Mouse (Mus musculus) neutrophil, adult 5-6 weeks (primary cell): ENCODE measurements around the gene Pih1d1. TPM values are rescaled to one million over a fixed set of nuclear protein-coding genes. Genes with fewer than 3 reads are reported as not detected.
"Not testable (repeated sequence)": the region's sequence is repeated elsewhere in the genome, so short reads cannot be mapped to it uniquely, and the experiment has no call there.

ENCODE experiments used
- ATAC-seq: fragments of 151-379, 151-347 bp; 2 replicates; pipeline ENCODE4 v1.8.0; 2017; ENCODE audit warnings: mild to moderate bottlenecking, moderate TSS enrichment; ENCODE audit not compliant: insufficient number of reproducible peaks, poor library complexity, low FRiP score, severe bottlenecking; ENCODE audit errors: extremely low read depth
- total RNA-seq: library from RNA; stranded (forward); fragments of 200-1000 nt; gene quantifications from 2 replicates; pipeline ENCODE4 v1.2.3, GENCODE M21; 2017

Gene Pih1d1
- total RNA-seq, result 33.4 and 38.5 TPM in 2 replicates

DNA sequence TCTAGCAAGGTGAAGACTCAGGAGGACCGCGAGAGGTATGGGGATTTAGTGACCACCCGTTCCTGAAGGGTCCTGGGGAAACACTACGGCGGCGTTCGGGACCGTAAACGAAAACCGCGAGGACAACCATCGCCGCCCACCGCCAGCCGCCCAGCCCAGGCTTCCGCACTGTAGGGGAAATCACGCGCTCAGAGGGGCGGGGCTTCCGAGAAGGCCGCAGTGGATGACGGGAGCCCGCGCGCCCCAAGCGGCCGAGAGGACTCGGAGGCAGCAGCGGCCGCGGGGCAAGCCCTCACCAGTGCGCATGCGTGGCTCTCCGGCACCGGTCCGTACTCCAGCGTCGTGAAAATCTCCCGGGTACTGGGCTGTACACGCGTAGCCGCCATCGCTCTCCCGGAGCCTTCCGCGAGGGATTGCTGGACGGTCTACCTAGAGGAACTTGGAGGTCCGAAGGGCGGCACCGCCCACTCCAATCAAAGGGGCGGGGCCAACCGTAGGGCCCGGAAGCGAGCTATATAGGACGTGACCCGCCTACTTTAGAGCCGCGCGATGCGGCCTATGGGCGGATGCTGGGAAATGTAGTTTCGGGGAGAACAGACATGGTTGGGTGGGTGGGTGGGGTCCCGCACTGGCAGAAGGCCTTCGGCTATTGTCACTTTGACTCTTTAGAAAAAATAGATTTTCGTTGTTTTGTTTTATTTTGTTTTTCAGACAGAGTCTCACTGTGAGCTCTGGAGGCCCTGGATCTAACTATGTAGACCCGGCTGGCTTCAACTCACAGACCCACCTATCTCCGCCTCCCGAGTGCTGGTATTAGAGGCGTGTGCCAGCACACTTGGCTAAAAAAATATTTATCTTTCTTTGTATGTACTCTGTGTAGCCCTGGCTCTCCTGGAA lies at the start of gene Pih1d1, which contains the start of gene Aldh16a1:
Pih1d1 (plus strand) TSS at position 208 of the 897 bp plus-strand sequence.
Aldh16a1 (minus strand) TSS at position 489 of the 897 bp plus-strand sequence.
- ATAC-seq, result peak; percentile 85

DNA sequence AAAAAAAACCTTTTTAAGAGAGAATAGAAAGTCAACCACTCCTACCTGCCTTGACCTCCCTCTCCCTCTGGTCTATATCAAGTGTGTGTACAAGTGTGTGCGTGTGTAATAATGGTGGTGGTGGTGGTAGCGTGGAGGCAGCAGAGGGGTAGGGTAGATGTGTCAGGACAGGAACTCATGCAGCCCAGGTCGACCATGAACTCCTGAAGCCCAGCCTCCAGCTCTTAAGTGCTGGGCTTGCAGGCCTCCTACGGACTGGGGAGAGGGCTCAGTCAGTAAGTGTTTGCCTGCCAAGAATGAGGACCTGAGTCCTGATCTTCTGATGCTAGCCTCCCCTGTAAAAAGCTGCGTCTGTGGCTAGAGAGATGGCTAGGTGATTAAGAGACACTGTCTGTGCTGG lies 49.2 kb upstream of the Pih1d1 start:
- ATAC-seq, result no peak

DNA sequence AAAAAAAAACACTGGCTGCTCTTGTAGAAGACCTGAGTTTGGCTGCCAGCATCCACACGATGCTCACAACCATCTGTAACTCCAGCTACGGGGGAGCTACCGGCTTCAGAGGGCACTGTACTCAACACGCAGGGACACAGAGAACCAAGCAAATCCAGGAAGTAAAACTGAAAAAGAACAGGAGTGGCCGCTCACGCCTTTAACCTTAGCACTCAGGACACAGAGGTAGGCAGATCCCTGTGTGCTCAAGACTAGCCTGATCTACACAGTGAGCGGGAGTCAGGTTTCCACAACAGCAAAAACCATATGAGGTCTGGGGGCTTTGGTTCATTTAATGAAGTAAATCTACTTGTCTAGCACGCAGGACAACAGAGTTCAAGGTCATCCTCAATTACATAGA lies 48.6 kb upstream of the Pih1d1 start:
- ATAC-seq, result no peak

DNA sequence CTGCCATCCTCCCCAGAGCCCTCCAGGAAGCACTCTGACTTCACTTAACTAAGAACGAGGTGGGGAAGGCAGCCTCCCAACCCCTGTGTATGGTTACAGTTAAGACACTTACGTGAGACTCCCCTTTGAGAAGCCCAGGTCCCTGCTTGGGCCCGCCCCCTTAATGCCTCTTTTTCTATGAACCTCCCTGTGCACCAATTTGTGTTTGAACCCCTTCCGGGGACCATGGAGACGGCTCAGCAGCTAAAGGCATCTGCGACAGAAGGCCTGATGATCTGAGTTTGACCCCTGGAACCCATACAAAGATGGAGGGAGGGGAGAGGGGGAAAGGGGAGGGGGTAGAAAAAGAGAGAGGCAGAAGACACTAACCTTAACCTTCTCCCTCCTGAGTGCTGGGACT lies 47.7 kb upstream of the Pih1d1 start:
- ATAC-seq, result no peak

DNA sequence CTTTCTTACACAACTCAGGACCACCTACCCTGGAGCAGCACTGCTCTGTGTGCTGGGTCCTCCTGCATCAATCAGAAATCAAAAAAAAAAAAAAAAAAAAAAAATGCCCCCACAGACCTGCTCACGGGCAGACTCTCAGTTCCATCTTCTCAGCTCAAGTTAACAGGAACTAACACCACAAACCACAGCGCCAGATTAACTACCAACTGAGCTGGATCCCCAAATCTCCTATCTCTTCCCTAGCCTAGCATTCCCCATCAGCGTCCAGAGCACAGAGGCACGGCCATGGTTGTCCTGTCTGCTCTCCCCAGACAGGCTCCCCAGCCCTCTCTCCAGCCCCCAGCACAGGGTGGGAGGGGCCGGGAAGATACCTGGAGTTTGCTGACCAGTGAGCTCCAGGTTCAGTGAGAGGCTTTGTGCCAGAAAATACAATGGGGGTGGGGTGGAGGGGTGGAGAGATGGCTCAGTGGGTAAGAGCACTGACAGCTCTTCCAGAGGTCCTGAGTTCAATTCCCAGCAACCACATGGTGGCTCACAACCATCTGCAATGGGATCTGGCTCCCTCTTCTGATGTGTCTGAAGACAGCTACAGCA lies 47.0 kb upstream of the Pih1d1 start:
- ATAC-seq, result no peak

DNA sequence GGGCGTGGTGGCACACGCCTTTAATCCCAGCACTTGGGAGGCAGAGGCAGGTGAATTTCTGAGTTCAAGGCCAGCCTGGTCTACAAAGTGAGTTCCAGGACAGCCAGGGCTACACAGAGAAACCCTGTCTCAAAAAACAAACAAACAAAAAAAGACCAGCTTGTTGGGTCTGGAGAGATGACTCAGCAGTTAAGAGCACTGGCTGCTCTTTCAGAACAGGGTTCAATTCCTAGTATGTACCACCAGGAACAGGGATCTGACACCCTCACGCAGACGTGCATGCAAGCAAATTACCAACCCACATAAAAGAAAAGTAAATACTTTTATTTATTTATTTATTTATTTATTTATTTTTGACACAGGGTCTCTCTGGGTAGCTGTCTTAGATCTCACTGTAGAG lies 44.0 kb upstream of the Pih1d1 start:
- ATAC-seq, result not testable (repeated sequence)

DNA sequence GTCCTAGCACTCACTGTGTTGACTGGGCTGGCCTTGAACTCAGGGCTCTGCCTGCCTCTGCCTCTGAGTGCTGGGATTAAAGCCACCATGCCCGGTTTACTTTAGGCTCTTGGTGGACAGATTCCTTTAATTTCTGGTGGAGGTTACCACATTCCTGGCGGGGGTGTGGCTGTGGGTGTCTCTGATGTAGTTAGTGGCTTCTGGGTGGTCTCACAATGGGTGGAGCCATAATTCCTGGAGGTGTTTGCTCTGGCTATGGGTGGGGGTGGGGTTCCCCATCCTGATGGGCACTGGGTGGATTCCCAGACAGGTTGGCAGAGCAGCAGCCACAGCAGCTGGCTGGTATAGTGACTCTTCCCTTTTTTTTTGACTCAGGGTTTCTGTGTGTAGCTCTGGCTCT lies 42.2 kb upstream of the Pih1d1 start:
- ATAC-seq, result no peak

DNA sequence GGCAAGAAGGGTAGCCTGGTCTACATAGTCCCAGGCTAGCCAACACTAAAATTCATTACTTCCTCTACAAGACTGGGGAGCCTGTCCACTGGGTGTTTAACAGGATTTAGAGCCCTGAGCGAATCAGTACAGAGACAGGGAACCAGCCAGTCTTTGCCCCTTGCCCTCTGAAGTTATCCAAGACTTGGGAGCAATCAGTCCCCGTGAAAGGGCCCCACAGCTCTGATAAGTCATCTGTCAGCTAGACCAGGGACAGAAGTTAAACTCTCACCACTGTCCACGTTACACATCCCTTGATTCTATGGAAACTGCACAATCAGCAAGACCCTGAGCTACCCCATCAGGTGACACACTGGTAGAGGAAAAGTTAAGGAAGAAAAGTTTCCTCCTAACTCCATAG lies 41.6 kb upstream of the Pih1d1 start:
- ATAC-seq, result no peak

DNA sequence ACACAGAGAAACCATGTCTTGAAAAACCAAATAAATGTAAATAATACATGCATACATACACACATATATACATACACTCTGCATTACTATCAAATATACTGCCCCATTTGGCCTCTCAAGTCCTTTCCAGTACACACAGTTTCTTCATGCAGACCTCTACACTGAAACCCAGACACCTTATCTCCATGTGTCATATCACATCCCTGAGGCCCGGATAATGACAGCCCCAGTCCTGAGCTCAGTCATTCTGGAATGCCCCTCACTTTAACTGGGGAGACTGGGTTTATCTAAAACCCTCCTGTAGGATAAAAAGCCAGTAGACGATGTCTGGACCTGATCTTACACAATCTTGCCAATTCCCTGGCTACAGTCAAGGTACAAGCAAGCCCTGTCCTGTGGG lies 40.6 kb upstream of the Pih1d1 start:
- no peak for ATAC-seq

DNA sequence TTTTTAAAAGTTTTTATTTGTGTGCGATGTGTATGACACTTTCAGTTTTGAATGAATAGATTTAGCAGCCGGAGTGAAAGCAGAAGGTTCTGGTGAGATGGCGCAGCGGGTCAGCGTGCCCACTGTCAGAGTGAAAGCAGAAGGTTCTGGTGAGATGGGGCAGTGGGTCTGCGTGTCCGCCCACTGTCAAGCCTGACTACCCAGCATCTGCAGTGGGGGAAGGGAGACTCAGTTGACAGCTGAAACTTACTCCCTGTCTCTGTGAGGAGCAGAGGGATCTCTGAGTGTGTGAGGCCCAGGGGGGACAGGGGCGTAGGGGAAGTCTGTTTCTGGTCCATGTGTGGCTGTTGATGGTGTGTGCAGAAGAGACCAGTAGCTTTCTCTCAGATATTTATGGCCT lies 36.5 kb upstream of the Pih1d1 start:
- no peak for ATAC-seq

DNA sequence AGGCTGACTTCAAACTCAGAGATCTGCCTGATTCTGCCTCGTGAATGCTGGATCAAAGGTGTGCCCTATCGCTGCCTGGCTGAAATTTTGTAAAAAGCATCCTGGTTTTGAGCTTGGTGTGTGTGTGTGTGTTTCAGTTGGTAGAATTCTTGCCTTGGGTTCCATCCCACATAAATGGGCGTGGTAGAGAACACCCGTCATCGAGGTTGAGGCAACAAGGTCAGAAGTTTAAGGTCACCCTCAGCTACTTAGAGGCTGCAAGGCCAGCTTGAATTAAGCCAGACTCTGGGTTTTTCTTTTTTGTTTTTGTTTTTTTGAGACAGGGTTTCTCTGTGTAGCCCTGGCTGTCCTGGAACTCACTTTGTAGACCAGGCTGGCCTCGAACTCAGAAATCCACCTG lies 35.8 kb upstream of the Pih1d1 start:
- ATAC-seq, result no peak

DNA sequence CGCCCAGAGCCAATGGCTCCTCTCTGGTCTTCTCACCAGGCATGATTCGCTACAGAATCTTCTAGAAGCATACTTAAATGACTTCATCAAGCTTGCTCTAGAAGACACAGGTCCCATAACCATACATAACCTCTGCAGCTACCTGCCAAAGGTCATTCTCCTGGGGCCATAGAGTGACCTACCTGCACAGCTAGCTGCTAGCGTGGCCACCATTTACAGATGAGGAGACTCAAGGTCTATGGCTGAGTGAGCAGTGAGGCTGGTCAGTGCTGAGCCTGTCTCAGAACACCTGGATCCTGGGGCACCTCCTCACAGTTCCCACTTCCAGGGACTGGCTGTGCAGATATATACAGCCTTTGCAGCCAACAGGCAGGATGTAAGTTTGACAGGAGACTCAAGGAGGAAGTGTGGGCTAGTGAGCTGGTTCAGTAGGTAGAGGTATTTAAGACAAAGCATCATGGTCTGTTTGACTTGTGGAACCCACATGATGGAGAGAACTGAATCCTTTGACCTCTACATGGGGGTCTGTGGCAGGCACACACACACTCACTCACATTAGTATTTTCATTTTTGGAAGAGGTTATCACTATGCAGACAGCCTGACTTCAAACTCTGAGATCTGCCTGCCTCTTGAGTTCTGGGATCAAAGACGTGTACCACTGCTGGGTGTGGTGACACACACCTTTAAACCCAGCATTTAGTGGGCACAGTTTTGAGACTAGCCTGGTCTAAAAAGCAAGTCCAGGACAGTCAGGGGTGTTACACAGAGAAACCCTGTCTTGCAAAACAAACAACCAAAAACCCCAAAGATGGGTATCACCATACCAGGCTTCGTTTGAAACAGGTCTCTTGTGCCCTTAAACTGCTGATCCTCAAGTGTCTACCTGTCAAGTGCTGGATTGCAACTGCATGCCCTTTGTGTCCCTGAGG lies 34.1 kb upstream of the Pih1d1 start:
- ATAC-seq, result no peak

DNA sequence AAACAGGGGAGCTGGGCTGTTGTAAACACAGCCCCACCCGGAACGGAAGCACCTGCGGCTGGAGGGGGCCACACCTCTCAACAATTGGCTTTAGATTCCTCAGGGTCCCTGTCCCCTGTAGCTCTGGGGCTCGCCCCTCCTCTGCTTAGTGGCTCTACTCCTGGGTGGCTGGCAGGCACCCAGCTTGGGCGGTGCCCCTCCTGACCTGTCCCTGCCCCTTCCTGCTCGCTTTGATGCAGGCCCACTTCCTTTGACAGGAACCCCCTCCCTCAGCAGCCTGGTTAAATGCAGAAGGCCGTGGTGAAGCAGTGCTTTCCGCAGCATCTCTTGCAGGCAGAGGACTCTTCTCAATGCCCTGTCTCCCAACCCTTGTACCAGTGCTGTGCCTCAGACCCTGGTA lies 32.7 kb upstream of the Pih1d1 start:
- peak; percentile 54 for ATAC-seq

DNA sequence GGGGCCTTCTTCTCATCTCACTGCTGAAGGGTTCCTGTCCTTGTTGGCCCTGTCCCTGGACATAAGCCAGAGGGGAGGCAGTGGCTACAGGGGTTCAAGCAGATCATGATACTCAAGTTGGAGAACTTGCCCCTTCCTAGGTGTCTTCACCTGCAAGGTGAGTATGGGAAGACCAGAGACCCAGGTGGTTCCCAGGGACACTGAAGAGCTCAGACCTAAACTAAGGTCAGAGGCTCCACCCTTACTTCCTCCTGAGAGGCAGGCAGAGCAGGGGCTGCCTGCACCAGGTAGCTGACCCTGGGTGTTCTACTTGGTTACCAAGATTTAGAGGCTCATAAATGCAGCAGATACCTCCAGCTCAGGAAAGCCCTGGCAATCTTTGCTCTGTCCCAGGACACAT lies 32.1 kb upstream of the Pih1d1 start:
- no peak for ATAC-seq

DNA sequence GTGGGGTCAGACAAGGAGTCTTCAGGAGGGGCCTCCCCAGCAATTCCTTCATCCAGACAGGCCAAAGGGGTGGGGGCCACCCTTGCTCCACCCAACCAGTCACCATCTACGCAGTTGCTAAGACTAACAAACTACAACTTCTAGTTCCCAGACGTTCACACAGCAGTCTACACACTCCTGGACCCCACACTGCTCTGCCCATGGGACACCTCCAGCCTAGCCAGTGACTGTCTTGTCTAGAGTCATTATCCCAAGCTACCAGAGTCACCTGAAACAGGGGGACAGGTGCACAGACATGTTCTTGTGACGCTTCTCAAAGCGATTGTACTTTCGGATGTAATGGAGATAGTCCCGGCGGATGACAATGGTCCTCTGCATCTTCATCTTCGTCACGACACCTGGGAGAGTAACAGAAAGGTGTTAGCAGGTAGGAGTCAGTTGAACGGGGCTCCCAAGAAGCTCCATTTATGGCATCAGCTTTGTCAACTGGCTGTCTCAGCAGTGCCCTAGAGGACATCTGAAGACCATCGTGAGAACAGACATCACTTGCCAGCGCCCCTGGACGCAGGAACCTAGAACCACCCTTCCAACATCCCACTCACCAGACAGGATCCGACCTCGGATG lies 31.4 kb upstream of the Pih1d1 start:
- ATAC-seq, result no peak

DNA sequence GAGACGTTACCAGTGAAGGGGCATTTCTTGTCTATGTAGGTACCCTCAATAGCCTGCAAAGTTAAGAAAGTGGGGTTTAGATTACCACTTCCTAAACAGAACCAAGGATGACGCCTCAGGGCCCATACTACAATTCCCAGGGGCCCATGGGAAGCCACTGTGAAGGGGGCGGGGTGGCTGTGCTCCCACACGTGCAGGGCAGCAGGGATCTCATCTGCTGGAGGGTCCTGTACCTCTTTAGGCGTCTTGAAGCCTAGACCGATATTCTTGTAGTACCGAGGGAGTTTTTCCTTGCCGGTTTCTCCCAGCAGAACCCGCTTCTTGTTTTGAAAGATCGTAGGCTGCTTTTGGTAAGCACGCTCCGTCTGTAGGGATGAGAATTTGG lies 30.9 kb upstream of the Pih1d1 start:
- ATAC-seq, result no peak

DNA sequence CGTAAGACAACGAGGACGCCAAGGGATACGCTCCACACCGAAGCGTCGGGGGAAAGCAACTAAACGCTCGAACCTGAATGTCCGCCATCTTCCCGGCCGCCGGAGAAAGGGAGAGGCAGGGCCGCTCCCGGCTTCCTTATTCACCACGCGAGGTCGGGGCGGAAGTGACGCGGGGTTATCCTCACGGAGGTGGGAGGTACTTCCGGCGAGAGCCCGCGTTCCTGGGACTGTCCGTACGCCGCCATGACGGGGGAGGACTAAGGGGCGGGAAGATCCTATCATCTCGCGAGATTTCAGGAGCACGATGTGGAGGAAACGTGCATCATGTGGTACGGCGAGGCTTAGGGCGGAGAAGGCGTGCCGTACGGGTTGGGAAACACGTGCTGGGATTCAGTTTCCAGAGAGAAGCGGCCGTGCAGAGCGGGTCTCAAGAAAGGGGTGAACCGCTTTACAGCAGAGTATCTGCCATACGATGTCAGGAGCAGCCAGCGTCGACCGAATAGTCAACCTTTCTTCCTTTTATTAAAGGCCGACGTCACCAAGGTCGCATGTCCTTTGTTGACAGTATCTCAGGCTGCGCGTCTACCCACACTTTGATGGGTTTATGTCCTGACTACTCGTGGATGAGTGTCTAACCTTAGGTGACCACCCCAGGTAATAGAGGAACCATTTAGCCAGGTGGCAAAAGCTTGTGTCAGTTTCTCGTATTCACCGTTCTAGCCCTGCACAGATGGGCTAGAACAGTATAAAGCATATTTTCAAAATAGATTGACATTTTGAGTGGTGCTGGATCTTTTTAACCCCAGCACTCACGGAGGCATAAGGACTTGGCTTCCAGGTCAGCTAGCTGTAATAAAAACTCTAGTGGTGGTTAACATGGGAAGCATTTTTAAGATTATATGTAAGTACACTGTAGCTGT lies 29.6 kb upstream of the Pih1d1 start, which contains the start of gene Rps11:
Rps11 (minus strand) TSS at position 216 of the 920 bp plus-strand sequence.
- ATAC-seq, result peak; percentile 65

DNA sequence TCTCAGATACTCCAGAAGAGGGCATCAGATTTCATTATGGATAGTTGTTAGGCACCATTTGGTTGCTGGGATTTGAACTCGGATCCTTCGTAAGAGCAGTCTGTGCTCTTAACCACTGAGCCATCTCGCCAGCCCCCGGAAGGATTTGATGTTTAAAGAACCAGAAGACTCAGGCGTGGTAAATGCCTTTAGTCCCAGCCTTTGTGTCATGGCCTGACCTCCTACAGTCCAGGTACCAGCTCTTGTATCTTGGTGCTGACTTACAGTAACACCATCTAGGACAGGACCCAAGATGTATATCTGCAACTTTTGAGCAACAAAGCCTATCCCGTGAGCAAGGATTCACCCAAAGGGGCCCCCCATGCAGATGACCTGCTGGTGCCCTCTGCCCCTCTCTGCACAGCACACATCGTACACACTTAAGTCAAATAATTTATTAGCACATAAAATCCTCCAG lies 28.9 kb upstream of the Pih1d1 start:
- no peak for ATAC-seq
